Mouse (Mus musculus): Measurements from ENCODE around the gene Hpgd. TPM values are rescaled to one million over a fixed set of nuclear protein-coding genes. Genes with fewer than 3 reads are reported as not detected.
"Not testable (repeated sequence)": the region's sequence is repeated elsewhere in the genome, so short reads cannot be mapped to it uniquely, and the experiment has no call there.

Hpgd gene
- 57.7 and 64.8 TPM in 2 replicates for polyA plus RNA-seq (2015; fragmentation: Nextera tagmentation; extraction: Ambion mirVana)

DNA sequence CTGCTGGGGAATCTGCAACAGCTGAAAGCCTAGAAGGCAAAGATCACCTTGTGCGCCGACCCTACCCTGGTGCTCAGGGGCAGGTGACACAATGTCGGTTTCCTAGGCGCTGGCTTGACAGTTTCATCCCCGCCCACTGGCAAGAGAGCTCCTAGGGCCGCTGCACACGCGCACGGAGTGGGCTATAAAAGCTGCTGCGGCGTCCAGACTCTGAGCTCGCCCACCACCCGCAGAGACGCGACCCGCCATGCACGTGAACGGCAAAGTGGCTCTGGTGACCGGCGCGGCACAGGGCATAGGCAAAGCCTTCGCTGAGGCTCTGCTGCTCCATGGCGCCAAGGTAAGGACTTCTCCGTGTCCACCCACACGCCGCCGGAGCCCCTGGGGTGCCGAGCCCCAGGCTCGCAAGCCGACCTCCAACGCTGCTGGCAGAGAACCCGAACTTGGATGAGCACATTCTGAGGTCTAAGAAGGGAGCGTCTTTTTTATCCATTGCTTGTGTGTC lies at the start of gene Hpgd:
Gene Hpgd, plus strand, starts transcription at position 213 of the 505 bp plus-strand sequence.
- Histone ChIP-seq H3K4me1 (0 out of 2 replicates have a peak, but pooled peaks cover 4% of the 10 kb centered on the region), H3K27me3 (replicated peaks) (no peaks in the 10 kb centered on the region), H3K4me3 (replicated peaks) (peak within 1 kb of the TSS; percentile 66), H3K27ac (peak within 1 kb of the TSS; percentile 70), H3K4me2 (peak within 1 kb of the TSS; percentile 75), H3K9ac (peak within 1 kb of the TSS; percentile 52), H3K9me3 (no peaks in the 10 kb centered on the region), H3K36me3 (no peaks in the 10 kb centered on the region)
- under 1% methylated on average over 33 of the region's 33 CpGs for WGBS
- ATAC-seq (ENCODE audit: insufficient read depth, low FRiP score, low read depth) = peak; percentile 88

GRCm38 (mm10) chr8:56251728-56252127 lies 42.7 kb upstream of the Hpgd start:
- not testable (repeated sequence) for H3K36me3 ChIP-seq; ATAC-seq (ENCODE audit: insufficient read depth, low FRiP score, low read depth); H3K27me3 ChIP-seq (replicated peaks); H3K4me1 ChIP-seq; H3K4me3 ChIP-seq (replicated peaks); H3K27ac ChIP-seq; H3K4me2 ChIP-seq; H3K9ac ChIP-seq; H3K9me3 ChIP-seq
- WGBS = 71% methylated on average over 3 of the region's 3 CpGs

DNA sequence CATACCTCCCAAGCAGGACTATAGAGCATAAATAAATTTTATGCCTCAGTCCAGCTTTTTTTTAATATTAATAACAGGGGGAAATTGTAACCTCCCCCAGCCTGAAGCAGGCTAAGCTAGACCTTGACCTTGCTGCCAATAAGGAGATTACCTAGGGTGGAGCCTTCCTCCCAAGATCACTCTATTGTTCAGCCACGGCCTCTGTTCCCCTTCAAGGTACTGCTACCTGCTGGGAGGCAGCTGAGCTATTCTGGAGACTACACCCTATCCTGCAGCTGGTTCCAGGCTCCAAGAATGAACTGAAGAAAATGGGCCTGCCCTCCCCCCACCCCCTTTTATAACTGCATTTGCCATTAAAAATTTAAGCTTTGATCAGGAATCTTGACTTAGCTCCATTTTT lies 42.1 kb upstream of the Hpgd start:
- WGBS = 83% methylated on average over 1 of the region's 1 CpGs
- Histone ChIP-seq H3K27me3 (replicated peaks) (no peaks in the 10 kb centered on the region), H3K27ac (no peak overlapping the region), H3K4me3 (replicated peaks) (no peak overlapping the region), H3K36me3 (no peaks in the 10 kb centered on the region), H3K4me2 (no peak overlapping the region), H3K9me3 (no peaks in the 10 kb centered on the region), H3K9ac (no peak overlapping the region), H3K4me1 (no peaks in the 10 kb centered on the region)
- no peak for ATAC-seq (ENCODE audit: insufficient read depth, low FRiP score, low read depth)

DNA sequence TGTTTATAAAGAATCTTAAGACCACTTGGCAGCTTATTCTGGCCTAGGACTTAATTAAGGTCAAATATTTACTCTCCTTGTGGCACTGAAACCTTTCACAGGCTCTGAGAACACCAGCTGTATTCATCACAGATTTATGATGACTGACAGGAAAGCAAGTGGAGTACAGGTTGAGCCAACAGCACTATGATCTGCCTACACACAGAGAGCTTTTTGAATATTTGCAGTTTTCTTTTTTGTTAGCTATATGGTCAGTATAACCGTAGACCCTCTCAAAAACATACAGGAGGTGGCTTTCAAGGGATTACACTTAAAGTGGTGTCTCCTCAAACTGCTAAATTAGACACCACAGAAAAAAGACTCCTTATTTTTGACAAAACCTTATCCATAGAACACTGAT lies 33.2 kb upstream of the Hpgd start:
- WGBS = 48% methylated on average over 1 of the region's 1 CpGs
- Histone ChIP-seq H3K9me3 (no peaks in the 10 kb centered on the region), H3K36me3 (no peaks in the 10 kb centered on the region), H3K4me2 (no peak overlapping the region), H3K4me3 (replicated peaks) (no peak overlapping the region), H3K9ac (no peak overlapping the region), H3K4me1 (no peaks in the 10 kb centered on the region), H3K27me3 (replicated peaks) (no peaks in the 10 kb centered on the region), H3K27ac (no peak overlapping the region)
- no peak for ATAC-seq (ENCODE audit: insufficient read depth, low FRiP score, low read depth)

GRCm38 (mm10) chr8:56269687-56270663 lies 24.4 kb upstream of the Hpgd start:
- Histone ChIP-seq H3K4me2 (no peak overlapping the region), H3K36me3 (no peaks in the 10 kb centered on the region), H3K4me1 (no peaks in the 10 kb centered on the region), H3K27me3 (replicated peaks) (no peaks in the 10 kb centered on the region), H3K4me3 (replicated peaks) (no peak overlapping the region), H3K9ac (no peak overlapping the region), H3K27ac (no peak overlapping the region; the same call in 1 of the 2 replicates), H3K9me3 (no peaks in the 10 kb centered on the region)
- WGBS = 32% methylated on average over 10 of the region's 10 CpGs
- ATAC-seq (ENCODE audit: insufficient read depth, low FRiP score, low read depth) = peak; percentile 64; the same call in 1 of the 2 replicates

GRCm38 (mm10) chr8:56272934-56273333 lies 21.5 kb upstream of the Hpgd start:
- no peaks in the 10 kb centered on the region for H3K9me3 ChIP-seq
- 84% methylated on average over 1 of the region's 1 CpGs for WGBS
- no peak for ATAC-seq (ENCODE audit: insufficient read depth, low FRiP score, low read depth)

GRCm38 (mm10) chr8:56275316-56275715 lies 19.1 kb upstream of the Hpgd start:
- H3K4me1 ChIP-seq = no peaks in the 10 kb centered on the region
- no peaks in the 10 kb centered on the region for H3K36me3 ChIP-seq
- no peak overlapping the region for H3K27ac ChIP-seq
- ATAC-seq (ENCODE audit: insufficient read depth, low FRiP score, low read depth) = no peak
- H3K27me3 ChIP-seq (replicated peaks) = no peaks in the 10 kb centered on the region
- no peak overlapping the region for H3K4me2 ChIP-seq
- no peak overlapping the region for H3K4me3 ChIP-seq (replicated peaks)
- no peaks in the 10 kb centered on the region for H3K9me3 ChIP-seq
- H3K9ac ChIP-seq = no peak overlapping the region

More at GRCm38 (mm10) chr8:56272934-56273333, 21.5 kb upstream of the Hpgd start:
- H3K4me3 ChIP-seq (replicated peaks) = no peak overlapping the region
- no peaks in the 10 kb centered on the region for H3K36me3 ChIP-seq
- no peaks in the 10 kb centered on the region for H3K4me1 ChIP-seq
- H3K27ac ChIP-seq = no peak overlapping the region
- no peak overlapping the region for H3K9ac ChIP-seq
- no peak overlapping the region for H3K4me2 ChIP-seq
- H3K27me3 ChIP-seq (replicated peaks) = no peaks in the 10 kb centered on the region

- Histone ChIP-seq H3K27ac (no peak overlapping the region), H3K36me3 (no peaks in the 10 kb centered on the region), H3K4me1 (no peaks in the 10 kb centered on the region), H3K4me3 (replicated peaks) (no peak overlapping the region), H3K9ac (no peak overlapping the region), H3K9me3 (no peaks in the 10 kb centered on the region), H3K27me3 (replicated peaks) (no peaks in the 10 kb centered on the region), H3K4me2 (no peak overlapping the region)
- WGBS = 75% methylated on average over 7 of the region's 9 CpGs
- peak; percentile 77 for ATAC-seq (ENCODE audit: insufficient read depth, low FRiP score, low read depth)
Observed at GRCm38 (mm10) chr8:56277810-56278528, 16.4 kb upstream of the Hpgd start.

DNA sequence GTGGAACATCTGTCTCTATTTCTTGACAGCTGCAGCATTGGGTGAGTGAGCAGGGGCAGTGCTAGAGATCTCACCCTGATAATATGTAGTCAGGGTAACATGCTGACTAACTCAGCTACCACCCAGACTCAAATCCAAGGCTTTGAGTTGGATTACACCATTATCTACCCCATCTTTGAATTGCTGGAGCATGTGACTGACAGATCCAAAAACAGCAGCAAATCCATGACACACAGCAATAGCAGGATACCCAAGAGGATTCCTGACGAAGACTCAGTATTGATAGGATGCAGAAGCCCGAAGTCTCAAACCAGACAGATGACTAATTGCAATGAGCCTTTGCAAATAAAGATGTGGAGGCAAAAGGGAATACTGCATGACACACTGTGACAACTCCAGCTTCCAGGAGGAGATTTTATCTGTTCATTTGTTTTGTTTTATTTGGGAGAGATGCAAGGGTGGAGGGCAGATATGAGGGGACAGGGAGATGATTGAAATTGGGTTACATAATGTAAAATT lies 15.8 kb upstream of the Hpgd start:
- ATAC-seq (ENCODE audit: insufficient read depth, low FRiP score, low read depth) = no peak
- 70% methylated on average over 2 of the region's 2 CpGs for WGBS
- Histone ChIP-seq H3K4me2 (no peak overlapping the region), H3K27me3 (replicated peaks) (no peaks in the 10 kb centered on the region), H3K9me3 (no peaks in the 10 kb centered on the region), H3K4me3 (replicated peaks) (no peak overlapping the region), H3K27ac (no peak overlapping the region), H3K36me3 (no peaks in the 10 kb centered on the region), H3K4me1 (no peaks in the 10 kb centered on the region), H3K9ac (no peak overlapping the region)

GRCm38 (mm10) chr8:56283936-56284335 lies 10.4 kb upstream of the Hpgd start:
- H3K4me3 ChIP-seq (replicated peaks) = no peak overlapping the region
- 64% methylated on average over 1 of the region's 1 CpGs for WGBS
- no peak overlapping the region for H3K4me2 ChIP-seq
- peak; percentile 58 for ATAC-seq (ENCODE audit: insufficient read depth, low FRiP score, low read depth)
- H3K27ac ChIP-seq = no peak overlapping the region
- H3K4me1 ChIP-seq = no peaks in the 10 kb centered on the region
- no peaks in the 10 kb centered on the region for H3K9me3 ChIP-seq
- no peaks in the 10 kb centered on the region for H3K27me3 ChIP-seq (replicated peaks)
- no peaks in the 10 kb centered on the region for H3K36me3 ChIP-seq
- no peak overlapping the region for H3K9ac ChIP-seq

DNA sequence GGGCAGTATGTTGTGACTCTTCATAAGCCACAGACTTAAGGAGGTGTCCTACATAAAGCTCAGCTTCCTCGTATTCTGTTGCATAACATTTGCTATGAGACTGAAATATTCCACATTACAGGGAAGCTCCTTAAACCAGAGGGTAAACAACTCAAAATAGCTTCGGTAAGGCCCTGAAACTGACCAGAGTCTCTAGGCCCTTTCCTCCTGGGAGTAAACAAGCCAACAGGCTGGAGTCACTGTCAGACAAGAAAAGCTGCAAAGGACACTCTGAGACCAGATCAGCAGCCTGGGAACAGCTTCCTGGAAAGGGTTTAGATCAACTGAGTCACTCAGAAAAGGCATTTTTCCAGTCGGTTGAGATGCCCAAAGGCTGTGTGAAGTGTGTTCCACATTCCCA lies 9.4 kb upstream of the Hpgd start:
- ATAC-seq (ENCODE audit: insufficient read depth, low FRiP score, low read depth) = no peak
- no peaks in the 10 kb centered on the region for H3K36me3 ChIP-seq
- peak overlapping the region; percentile 57; the same call in 1 of the 2 replicates for H3K27ac ChIP-seq
- WGBS = 21% methylated on average over 3 of the region's 3 CpGs
- no peaks in the 10 kb centered on the region for H3K4me1 ChIP-seq
- H3K27me3 ChIP-seq (replicated peaks) = no peaks in the 10 kb centered on the region
- no peak overlapping the region for H3K4me2 ChIP-seq
- H3K9me3 ChIP-seq = no peaks in the 10 kb centered on the region
- H3K9ac ChIP-seq = no peak overlapping the region
- H3K4me3 ChIP-seq (replicated peaks) = no peak overlapping the region
